Mouse (Mus musculus) layer of hippocampus, adult 11-12 months (tissue): ENCODE measurements around the gene Disp1.

Experiments used
- DNase-seq: peaks from one replicate; pipeline ENCODE4 v3.0.0; 2022; ENCODE audit warnings: low spot score

Gene Disp1

DNA sequence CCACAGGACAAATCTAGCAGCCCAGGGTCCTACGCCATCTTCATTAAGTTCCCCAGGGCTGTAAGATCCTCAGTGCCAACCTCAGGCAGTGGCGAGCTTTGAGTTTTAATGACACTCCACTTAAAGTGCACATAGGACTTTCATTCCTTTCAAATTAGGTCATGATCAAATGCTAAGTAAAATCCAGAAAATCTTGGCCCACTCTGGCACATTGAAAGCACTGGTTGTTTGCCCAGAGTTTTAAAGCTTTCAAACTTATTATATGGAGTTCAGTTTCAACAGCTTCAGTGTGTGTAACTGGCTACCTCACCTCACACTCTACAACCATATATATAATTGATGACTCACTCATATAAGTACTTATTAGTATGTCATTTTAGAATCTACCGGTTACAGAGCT lies 87.9 kb downstream of the Disp1 start:
- DNase-seq = no peak

- no peak for DNase-seq
Observed at GRCm38 (mm10) chr1:183127246-183127645, 94.1 kb downstream of the Disp1 start.

DNA sequence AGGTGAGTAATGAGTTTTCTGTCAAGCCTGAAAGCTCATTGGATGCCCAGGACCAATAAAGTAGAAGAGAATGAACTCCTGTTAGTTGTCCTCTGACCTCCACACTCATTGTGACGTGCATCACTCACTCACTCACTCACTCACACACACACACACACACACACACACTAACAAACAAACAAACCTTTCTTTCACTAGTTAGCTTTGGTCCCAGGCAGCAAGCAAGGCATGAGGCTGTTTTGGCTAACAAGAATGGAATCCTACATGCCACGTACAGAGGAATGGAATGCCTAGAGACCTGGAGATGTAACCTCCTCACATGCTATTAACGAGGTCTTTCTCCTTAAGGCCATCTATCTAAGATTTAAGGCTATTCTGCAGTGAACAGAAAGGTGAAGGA lies 97.6 kb downstream of the Disp1 start:
- DNase-seq = no peak

GRCm38 (mm10) chr1:183120341-183120923 lies 100.9 kb downstream of the Disp1 start:
- DNase-seq = no peak

- no peak for DNase-seq
Observed at GRCm38 (mm10) chr1:183117827-183118825, 103.2 kb downstream of the Disp1 start.

DNA sequence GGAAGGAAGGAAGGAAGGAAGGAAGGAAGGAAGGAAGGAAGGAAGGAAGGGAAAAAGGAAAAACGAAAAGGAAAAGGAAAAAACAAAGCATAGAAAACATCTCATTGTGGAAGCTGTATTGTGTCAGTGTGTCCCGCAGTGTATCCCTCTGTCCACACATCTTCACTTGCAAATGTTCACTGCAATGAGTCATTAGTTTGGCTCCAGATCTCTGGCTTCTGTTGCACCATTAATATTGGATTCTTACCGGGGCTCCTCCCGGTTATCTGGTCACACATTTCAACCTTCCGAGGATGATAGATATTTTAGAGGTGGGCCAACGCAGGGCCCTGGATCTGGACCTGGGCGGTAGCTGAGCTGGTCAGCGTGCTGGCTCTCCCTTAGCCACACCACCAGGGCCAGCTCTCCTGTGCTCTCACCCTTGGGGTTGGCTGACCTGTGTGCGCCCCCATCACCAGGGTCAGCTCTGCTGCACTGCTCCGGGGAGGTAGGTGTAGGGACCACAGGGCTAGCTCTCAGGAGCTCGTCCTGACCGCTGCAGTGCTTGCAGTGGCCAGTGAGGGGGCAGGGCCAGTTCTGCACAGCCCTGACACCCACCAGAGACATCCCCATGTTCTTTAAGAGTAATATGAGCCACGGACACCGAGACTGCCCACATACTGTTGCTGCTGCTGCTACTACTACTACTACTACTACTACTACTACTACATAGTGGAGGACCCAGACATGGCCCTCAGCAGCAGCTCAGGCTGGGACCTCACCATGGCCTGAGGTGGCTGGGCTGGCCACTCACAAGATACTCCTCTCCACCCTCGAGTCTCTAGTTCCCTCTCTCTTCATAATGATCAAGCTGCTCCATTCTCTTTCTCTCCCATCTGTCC lies 104.1 kb downstream of the Disp1 start:
- no peak for DNase-seq

GRCm38 (mm10) chr1:183116441-183116840 lies 104.9 kb downstream of the Disp1 start:
- DNase-seq = no peak

- DNase-seq = no peak
Observed at GRCm38 (mm10) chr1:183115076-183115475, 106.2 kb downstream of the Disp1 start.

GRCm38 (mm10) chr1:183114554-183114953 lies 106.8 kb downstream of the Disp1 start:
- DNase-seq = no peak

DNA sequence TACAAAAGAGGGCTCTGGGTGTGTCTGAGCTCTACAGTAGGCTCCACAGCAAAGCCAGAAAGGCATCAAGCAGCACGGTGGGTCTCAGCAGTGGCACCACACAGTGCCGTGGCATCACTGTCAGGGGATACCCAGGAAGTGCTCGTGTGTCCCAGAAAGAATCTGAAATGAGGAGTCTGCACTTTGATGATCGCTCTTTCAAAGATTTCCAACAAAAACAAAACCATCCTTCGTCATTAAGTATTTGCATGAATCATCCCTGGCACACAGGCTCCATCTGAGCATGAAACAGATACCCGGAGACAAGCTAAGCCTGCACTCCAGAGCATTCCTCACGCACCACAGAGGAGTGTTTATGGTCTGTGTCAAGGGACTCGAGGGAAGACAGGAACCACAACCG lies 107.8 kb downstream of the Disp1 start:
- DNase-seq = no peak

GRCm38 (mm10) chr1:183107476-183107875 lies 113.8 kb downstream of the Disp1 start:
- DNase-seq = no peak

DNA sequence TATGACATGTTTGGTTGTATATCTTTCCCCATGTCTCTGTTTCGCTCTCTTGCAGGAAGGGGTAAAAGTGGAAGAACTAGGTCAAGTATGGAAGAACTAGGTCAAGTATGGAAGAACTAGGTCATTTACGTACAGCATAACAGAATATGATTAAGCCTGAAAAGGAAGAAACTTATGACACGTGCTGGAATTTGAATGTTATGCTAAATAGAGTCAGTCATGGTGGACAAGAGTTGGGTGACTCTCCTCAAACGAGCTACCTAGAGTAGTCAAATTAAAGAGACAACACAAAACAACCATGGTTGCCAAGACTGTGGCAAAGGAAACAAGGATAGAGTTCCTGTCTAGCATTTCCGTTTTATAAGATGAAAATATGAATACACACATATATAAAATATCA lies 116.6 kb downstream of the Disp1 start:
- DNase-seq = no peak

- DNase-seq = no peak
Observed at GRCm38 (mm10) chr1:183102775-183103174, 118.5 kb downstream of the Disp1 start.

- DNase-seq = no peak
Observed at GRCm38 (mm10) chr1:183102153-183102552, 119.2 kb downstream of the Disp1 start.

GRCm38 (mm10) chr1:183101371-183101770 lies 120.0 kb downstream of the Disp1 start:
- DNase-seq = no peak

DNA sequence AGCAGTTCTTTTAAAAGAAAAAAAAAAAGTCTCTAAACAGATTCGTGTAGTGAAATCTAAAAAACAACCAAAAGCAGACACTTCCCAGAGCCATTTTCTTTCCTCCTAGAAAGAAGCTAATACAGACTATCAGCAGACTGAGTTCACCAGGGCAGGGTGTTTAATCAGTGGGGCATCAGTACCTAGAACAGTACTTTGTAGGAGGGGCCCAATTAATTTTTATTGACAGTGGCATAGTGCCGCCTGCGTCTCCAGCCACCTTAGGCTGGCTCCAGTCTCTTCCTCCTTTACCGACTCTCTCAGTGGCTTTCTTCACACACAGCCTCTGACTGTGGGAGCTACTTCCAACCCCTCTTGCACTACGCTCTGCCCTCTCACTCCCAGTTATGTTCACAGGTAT lies 121.1 kb downstream of the Disp1 start:
- no peak for DNase-seq

GRCm38 (mm10) chr1:183099686-183100085 lies 121.6 kb downstream of the Disp1 start:
- no peak for DNase-seq

DNA sequence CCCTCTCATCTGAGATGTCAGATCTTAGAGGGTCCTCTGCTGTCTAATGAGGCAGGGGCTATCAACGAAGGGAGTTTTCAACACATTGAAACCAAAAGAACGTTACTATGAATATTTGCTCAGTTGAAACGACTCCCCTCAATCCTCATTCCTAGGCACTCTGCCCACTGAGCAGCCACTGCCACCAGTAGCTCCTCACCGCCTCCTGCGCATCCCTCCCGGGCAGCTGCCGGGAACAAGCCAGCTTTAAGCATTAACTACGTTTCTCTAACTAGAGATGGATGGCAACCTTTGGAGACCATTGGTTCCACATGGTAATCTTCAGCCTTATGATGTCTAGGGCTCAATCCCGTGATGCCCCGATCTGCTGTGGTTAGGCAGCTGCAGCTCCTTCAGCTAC lies 123.7 kb downstream of the Disp1 start:
- DNase-seq = no peak

DNA sequence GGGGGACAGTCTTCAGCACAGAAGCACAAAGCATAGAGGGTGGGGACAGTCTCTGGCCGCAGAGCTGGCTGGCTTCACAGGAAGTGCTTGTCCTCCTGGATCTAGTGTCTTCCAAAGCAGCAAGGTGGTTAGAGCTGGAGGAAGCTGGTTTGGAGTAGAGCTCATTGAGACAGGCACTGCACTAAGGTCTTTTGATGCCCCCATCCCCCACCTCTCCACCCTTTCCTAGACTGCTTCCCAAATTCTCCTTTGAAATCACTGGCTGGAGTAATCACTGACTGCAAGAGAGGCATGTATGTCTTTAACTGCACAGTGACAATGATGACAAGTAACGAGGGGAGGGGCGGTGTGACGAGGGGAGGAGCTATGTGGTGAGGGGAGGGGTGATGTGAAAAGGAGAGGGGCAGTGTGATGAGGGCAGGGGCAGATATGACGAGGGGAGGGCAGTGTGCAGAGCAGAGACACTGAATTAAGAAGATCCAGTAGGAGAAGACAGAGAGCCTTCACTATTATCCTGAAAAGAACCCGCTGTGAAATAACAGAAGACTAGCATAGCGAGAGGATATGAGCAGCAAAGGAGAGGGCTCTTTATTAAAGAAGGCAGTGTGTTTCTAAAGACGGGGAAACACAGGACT lies 125.8 kb downstream of the Disp1 start:
- no peak for DNase-seq

GRCm38 (mm10) chr1:183092296-183092695 lies 129.0 kb downstream of the Disp1 start:
- no peak for DNase-seq

DNA sequence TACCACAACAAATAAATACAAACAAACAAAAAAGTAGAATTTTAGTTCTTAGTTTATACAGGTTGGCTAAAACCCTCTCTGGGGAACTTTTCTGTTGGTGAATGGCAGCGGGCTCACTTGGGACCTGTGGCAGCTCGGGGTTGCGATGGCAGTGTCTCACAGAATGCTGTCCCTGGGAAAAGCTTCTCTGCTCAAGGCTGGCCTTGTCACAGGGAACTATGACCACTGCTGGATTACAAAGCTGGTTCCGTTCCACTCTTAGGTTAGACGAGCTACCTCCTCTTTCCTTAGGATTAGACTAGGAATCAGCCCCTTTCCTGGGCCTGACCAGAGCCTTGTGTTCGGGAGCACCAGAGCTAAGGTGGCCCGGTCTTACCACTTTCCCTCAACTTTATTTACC lies 130.1 kb downstream of the Disp1 start:
- no peak for DNase-seq

- DNase-seq = no peak
Observed at GRCm38 (mm10) chr1:183088661-183089060, 132.7 kb downstream of the Disp1 start.
